Mouse (Mus musculus): Measurements from ENCODE around the gene Hist1h4c. TPM values are rescaled to one million over a fixed set of nuclear protein-coding genes. Genes with fewer than 3 reads are reported as not detected.
A peak's percentile ranks its signal among the peaks of the same experiment; 100 is the strongest.

Gene Hist1h4c
- polyA plus RNA-seq, 1 experiment from 2014 or later, result 3.0 TPM

DNA sequence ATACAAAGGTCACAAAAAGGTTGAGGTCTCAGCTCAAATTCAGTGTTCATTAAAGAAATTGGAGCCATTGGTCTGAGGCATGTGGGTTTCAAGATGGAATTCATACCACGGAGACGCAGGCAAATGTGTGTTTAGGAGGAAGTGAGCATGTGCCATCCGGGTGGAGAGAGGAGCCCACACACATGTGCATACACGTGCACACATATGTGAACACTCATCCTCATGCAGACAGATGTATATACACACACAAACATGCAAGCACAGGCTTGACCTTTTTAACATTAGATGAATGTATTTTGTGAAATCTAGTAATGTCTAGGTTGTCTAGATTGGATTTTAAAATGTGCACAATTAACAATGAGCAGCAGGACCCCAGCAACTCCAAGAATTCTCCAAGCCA, 4.0 kb upstream of the Hist1h4c start:
- Histone ChIP-seq H3K9ac (no peak overlapping the region), H3K9me3 (no peaks in the 10 kb centered on the region), H3K4me2 (no peak overlapping the region), H3K27ac (no peak overlapping the region), H3K36me3 (replicated peaks) (no peaks in the 10 kb centered on the region), H3K27me3 (replicated peaks) (no peaks in the 10 kb centered on the region), H3K4me3 (no peak overlapping the region), H3K4me1 (peaks cover 14% of the 10 kb centered on the region)
- no peak for ATAC-seq (replicated peaks)
- 85% methylated on average over 4 of the region's 4 CpGs for WGBS

- Histone ChIP-seq H3K4me2 (no peak overlapping the region), H3K9me3 (no peaks in the 10 kb centered on the region), H3K27me3 (replicated peaks) (no peaks in the 10 kb centered on the region), H3K36me3 (replicated peaks) (no peaks in the 10 kb centered on the region), H3K4me3 (no peak overlapping the region), H3K27ac (no peak overlapping the region), H3K4me1 (peaks cover 14% of the 10 kb centered on the region), H3K9ac (no peak overlapping the region)
- WGBS, result 33% methylated on average over 8 of the region's 8 CpGs
- no peak for ATAC-seq (replicated peaks)
These were observed 2.7 kb upstream of the Hist1h4c start for GRCm38 (mm10) chr13:23700786-23701520.

DNA sequence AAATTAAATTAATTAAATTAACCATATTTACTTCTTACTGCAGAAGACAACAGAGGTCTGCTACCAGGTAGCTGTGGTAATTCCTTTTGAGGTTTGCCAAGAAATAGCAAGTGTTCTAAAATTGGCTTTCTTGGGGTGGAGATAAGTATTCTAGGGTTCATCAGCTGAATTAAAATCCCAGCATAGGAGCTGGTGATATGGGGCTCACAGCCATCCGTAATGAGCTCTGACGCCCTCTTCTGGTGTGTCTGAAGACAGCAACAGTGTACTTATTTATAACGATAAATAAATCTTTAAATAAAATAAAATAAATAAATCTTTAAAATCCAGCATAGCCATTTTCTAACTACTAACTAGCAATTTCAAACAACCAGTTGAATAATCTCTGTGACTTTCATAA, 1.5 kb upstream of the Hist1h4c start:
- Histone ChIP-seq H3K9ac (no peak overlapping the region), H3K27ac (no peak overlapping the region), H3K4me3 (no peak overlapping the region), H3K4me2 (no peak overlapping the region), H3K36me3 (replicated peaks) (no peaks in the 10 kb centered on the region), H3K9me3 (no peaks in the 10 kb centered on the region), H3K27me3 (replicated peaks) (no peaks in the 10 kb centered on the region), H3K4me1 (peaks cover 14% of the 10 kb centered on the region)
- ATAC-seq (replicated peaks), result no peak
- 70% methylated on average over 3 of the region's 3 CpGs for WGBS

- WGBS, result 63% methylated on average over 6 of the region's 6 CpGs
- Histone ChIP-seq H3K27me3 (replicated peaks) (no peaks in the 10 kb centered on the region), H3K4me3 (no peak overlapping the region), H3K4me2 (peak overlapping the region; percentile 69), H3K4me1 (peaks cover 14% of the 10 kb centered on the region), H3K27ac (no peak overlapping the region), H3K9ac (peak overlapping the region; percentile 16; the same call in 1 of the 2 replicates), H3K36me3 (replicated peaks) (no peaks in the 10 kb centered on the region), H3K9me3 (no peaks in the 10 kb centered on the region)
- no peak for ATAC-seq (replicated peaks)
These were observed 742 bp upstream of the Hist1h4c start for GRCm38 (mm10) chr13:23698996-23699395.

DNA sequence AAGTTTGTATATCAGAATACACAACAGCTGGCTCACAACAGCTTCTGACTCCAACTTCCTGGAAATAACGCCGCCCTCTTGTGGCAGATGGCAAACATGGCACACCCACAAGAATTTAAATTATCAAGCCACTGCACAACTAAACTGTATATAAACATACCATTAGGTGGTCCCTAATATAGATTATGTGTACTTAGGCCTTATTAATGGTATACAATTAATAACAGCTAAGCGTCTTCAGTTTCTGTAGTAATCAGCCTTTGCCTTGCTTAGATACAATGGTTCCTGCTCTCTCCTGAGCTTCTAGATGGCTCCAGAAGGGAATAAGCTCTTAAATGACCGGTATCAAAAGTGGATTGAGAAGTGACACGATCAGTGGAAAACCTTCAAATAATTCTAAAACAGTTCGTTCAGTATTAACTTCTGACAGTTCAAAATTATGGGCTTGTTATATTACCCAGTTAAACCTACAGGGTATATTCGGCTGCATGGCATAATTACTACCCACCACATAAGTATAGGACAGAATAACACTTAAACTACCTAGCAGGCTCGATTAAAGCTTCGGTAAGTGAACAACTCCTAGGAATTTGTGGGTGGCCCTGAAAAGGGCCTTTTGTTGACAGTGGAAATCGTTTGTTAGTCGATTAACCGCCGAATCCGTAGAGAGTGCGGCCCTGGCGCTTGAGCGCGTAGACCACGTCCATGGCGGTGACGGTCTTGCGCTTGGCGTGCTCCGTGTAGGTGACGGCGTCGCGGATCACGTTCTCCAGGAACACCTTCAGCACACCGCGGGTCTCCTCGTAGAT, 559 bp downstream of the Hist1h4c start:
- peak overlapping the region; percentile 88 for H3K27ac ChIP-seq
- H3K27me3 ChIP-seq (replicated peaks), result no peaks in the 10 kb centered on the region
- H3K36me3 ChIP-seq (replicated peaks), result no peaks in the 10 kb centered on the region
- peak overlapping the region; percentile 69 for H3K4me2 ChIP-seq
- peak overlapping the region; percentile 50 for H3K9ac ChIP-seq
- H3K4me3 ChIP-seq, result peak overlapping the region; percentile 48
- H3K9me3 ChIP-seq, result no peaks in the 10 kb centered on the region
- peak; percentile 88 for ATAC-seq (replicated peaks)
- WGBS, result under 1% methylated on average over 31 of the region's 32 CpGs
- peaks cover 14% of the 10 kb centered on the region for H3K4me1 ChIP-seq

- H3K4me3 ChIP-seq, result no peak overlapping the region
- 68% methylated on average over 15 of the region's 15 CpGs for WGBS
- no peak for ATAC-seq (replicated peaks)
- H3K4me2 ChIP-seq, result no peak overlapping the region
- H3K27me3 ChIP-seq (replicated peaks), result no peaks in the 10 kb centered on the region
- H3K9ac ChIP-seq, result no peak overlapping the region
- no peak overlapping the region for H3K27ac ChIP-seq
- peaks cover 14% of the 10 kb centered on the region for H3K4me1 ChIP-seq
- H3K36me3 ChIP-seq (replicated peaks), result no peaks in the 10 kb centered on the region
- H3K9me3 ChIP-seq, result no peaks in the 10 kb centered on the region
These were observed 2.2 kb downstream of the Hist1h4c start for GRCm38 (mm10) chr13:23696061-23696474.

GRCm38 (mm10) chr13:23695514-23695913, 2.7 kb downstream of the Hist1h4c start, which contains the start of gene Hist1h1t:
Gene Hist1h1t, plus strand, starts transcription at chr13:23695814.
- Histone ChIP-seq H3K9ac (no peak within 1 kb of the TSS), H3K36me3 (replicated peaks) (no peaks in the 10 kb centered on the region), H3K4me1 (peaks cover 14% of the 10 kb centered on the region), H3K4me3 (no peak within 1 kb of the TSS), H3K27ac (no peak within 1 kb of the TSS), H3K9me3 (no peaks in the 10 kb centered on the region), H3K4me2 (no peak within 1 kb of the TSS), H3K27me3 (replicated peaks) (no peaks in the 10 kb centered on the region)
- 62% methylated on average over 12 of the region's 13 CpGs for WGBS
- ATAC-seq (replicated peaks), result no peak

- H3K9ac ChIP-seq, result no peak overlapping the region
- ATAC-seq (replicated peaks), result no peak
- H3K4me3 ChIP-seq, result no peak overlapping the region
- no peak overlapping the region for H3K4me2 ChIP-seq
- H3K9me3 ChIP-seq, result no peaks in the 10 kb centered on the region
- no peaks in the 10 kb centered on the region for H3K27me3 ChIP-seq (replicated peaks)
- no peak overlapping the region for H3K27ac ChIP-seq
- H3K36me3 ChIP-seq (replicated peaks), result no peaks in the 10 kb centered on the region
- WGBS, result 95% methylated on average over 9 of the region's 9 CpGs
- peaks cover 14% of the 10 kb centered on the region for H3K4me1 ChIP-seq
These were observed 3.3 kb downstream of the Hist1h4c start for GRCm38 (mm10) chr13:23694956-23695355.

DNA sequence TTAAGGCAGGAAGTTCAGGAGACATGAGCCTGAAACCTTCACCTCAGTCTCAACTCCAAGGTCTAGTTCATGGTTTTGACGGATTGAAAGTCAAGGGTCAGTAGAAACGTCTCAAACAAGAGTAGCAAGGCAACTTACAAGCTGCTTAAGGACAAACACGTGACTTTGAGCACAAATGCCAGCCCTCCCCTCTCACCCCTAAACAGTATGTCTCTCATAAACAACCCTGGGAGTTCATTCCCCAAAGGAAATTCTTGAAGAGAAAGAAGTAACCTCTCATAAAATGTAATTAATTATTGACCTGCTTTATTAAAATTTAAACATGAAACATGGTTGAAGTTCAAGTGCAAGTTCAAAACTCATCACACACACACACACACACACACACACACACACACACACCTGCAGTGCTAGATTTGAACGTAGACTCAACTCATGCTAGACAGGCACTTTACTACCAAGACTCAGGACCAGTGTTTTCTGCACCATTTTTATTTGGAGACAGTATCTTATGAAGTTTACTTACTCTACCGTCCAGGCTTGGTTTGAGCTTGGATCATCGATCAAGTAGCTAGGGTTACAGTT, 4.3 kb downstream of the Hist1h4c start:
- WGBS, result 87% methylated on average over 6 of the region's 6 CpGs
- H3K27me3 ChIP-seq (replicated peaks), result no peaks in the 10 kb centered on the region
- no peak overlapping the region for H3K27ac ChIP-seq
- H3K36me3 ChIP-seq (replicated peaks), result no peaks in the 10 kb centered on the region
- H3K4me1 ChIP-seq, result peaks cover 12% of the 10 kb centered on the region
- ATAC-seq (replicated peaks), result no peak
- H3K9ac ChIP-seq, result no peak overlapping the region
- no peaks in the 10 kb centered on the region for H3K9me3 ChIP-seq
- H3K4me3 ChIP-seq, result no peak overlapping the region
- H3K4me2 ChIP-seq, result no peak overlapping the region

DNA sequence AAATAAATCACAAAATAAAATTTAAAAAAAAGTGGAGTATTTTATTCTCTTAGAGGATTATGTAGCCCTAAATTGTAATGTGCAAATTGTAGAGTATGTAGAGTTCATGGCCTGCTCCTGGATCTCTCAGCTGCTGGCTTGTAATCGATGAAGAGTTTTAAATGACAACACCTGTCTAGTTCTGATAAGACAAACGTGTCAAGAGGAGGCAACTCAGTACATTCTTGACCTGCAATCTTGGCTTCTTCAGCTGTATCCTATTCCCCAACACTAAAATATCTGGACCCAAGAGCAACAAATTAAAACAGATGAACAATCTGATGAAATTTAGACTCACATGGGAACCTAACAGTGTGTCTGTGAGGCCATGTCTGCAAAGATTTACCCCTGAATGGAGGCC, 8.8 kb downstream of the Hist1h4c start:
- Histone ChIP-seq H3K9me3 (no peaks in the 10 kb centered on the region), H3K27me3 (replicated peaks) (no peaks in the 10 kb centered on the region), H3K27ac (no peak overlapping the region), H3K4me1 (peaks cover 14% of the 10 kb centered on the region), H3K4me3 (no peak overlapping the region), H3K4me2 (no peak overlapping the region), H3K36me3 (replicated peaks) (no peaks in the 10 kb centered on the region), H3K9ac (no peak overlapping the region)
- ATAC-seq (replicated peaks), result no peak
- WGBS, result 78% methylated on average over 2 of the region's 2 CpGs

GRCm38 (mm10) chr13:23688956-23689355, 9.3 kb downstream of the Hist1h4c start:
- 94% methylated on average over 2 of the region's 2 CpGs for WGBS
- no peak overlapping the region for H3K27ac ChIP-seq
- peaks cover 14% of the 10 kb centered on the region for H3K4me1 ChIP-seq
- no peaks in the 10 kb centered on the region for H3K27me3 ChIP-seq (replicated peaks)
- no peaks in the 10 kb centered on the region for H3K9me3 ChIP-seq
- no peaks in the 10 kb centered on the region for H3K36me3 ChIP-seq (replicated peaks)
- H3K4me2 ChIP-seq, result no peak overlapping the region
- no peak for ATAC-seq (replicated peaks)
- no peak overlapping the region for H3K4me3 ChIP-seq
- no peak overlapping the region for H3K9ac ChIP-seq

DNA sequence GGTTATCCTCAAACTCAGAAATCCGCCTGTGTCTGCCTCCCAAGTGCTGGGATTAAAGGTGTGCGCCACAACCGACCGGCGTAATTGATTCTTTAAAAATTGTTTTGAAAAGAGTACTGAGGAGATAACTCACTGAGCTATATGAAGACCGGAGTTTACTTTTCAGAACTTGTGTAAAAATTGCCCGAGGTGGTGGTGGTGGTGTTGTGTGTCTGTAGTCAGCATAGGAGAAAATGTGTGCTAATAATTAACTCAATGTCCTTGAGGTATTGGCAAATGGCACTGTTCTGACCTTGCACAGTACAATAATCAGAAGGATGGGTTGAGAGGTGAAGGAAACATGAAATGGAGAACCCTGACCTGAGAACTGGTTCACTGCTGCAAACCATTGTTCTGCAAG, 10.3 kb downstream of the Hist1h4c start:
- no peaks in the 10 kb centered on the region for H3K9me3 ChIP-seq
- no peaks in the 10 kb centered on the region for H3K36me3 ChIP-seq (replicated peaks)
- WGBS, result 94% methylated on average over 7 of the region's 7 CpGs
- ATAC-seq (replicated peaks), result no peak
- H3K27me3 ChIP-seq (replicated peaks), result no peaks in the 10 kb centered on the region
- H3K4me2 ChIP-seq, result no peak overlapping the region
- no peak overlapping the region for H3K9ac ChIP-seq
- H3K4me1 ChIP-seq, result peaks cover 17% of the 10 kb centered on the region
- no peak overlapping the region for H3K4me3 ChIP-seq
- no peak overlapping the region for H3K27ac ChIP-seq

All from midbrain, embryonic 15.5 days (tissue).